15 mouse cellular contexts compared by ENCODE assay signal in genomic region chr15:25582055-25582454, GRCm38 (mm10).
"Had no signal": no experiment of that assay in that cellular context is flagged by ENCODE, and none has a peak within 500 bp of the region (broad histone marks: within the 10 kb centered on the region; RNA-seq: fewer than 3 reads in every experiment).

No protein-coding gene starts in this region.

- H3K4me3 ChIP-seq: left cerebral cortex, adult 2 months; liver, embryonic 13.5 days; midbrain, embryonic 12.5 days; myocyte; neural tube, embryonic 13.5 days had no signal

- H3K4me1 ChIP-seq: neural tube, embryonic 13.5 days had no signal

- DNase-seq: kidney, postnatal 36 days; layer of hippocampus, postnatal 36 days; liver, embryonic 13.5 days; lung, adult 2 months; lung, postnatal 14 days; lung, postnatal 4 days; thymus, adult 2 months; thymus, postnatal 14 days; thymus, postnatal 4 days had no signal

- H3K27ac ChIP-seq: kidney, postnatal 0 days; left cerebral cortex, adult 2 months; liver, embryonic 13.5 days; midbrain, embryonic 12.5 days; neural tube, embryonic 13.5 days; stomach, postnatal 0 days had no signal
